Mouse (Mus musculus): Measurements from ENCODE around the gene Olfr520.

Gene Olfr520

DNA sequence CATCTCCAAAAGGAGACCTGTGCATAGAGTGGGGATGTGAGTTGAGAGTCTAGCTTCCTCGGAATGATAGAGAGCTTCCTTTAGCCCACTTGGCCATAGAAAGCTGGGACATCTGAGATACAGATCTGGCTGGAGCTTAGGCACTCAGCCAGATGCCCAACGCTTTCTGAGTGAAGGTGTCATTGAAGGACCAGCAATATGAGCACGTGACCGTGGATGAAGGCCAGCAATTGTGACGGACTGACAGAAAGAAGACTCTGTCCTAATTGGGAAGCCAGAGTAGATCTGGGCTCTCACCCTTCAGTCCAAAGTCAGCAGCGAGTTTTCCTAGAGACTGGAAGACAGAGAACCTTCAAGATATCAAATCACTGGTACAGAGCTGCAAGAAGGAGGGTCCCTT, 22.4 kb upstream of the Olfr520 start:
- no peak for TF ChIP-seq GATA4 (IDR thresholded peaks at IDR 0.05; ENCODE audit: insufficient replicate concordance, low read length)

DNA sequence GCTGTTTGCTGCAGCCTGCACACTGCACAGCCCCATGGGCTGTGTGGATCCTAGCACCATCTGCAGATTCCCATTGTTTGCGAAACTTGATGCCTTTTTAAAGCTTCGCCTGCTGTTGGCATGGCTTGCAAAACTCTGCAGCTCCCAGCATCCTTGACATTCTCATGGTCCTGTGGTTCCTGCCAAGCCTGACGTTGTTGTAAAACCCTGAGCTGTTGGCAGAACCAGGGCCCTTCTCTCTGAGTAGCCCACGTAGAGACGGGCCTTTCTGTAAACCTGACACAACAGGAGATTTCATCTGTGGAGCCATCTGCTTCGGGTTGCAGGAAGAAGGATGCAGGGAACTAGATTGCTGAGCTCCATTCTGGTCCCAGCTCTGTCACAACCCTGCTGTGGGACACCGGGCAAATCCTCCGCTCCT, 21.8 kb upstream of the Olfr520 start:
- no peak for TF ChIP-seq GATA4 (IDR thresholded peaks at IDR 0.05; ENCODE audit: insufficient replicate concordance, low read length)

DNA sequence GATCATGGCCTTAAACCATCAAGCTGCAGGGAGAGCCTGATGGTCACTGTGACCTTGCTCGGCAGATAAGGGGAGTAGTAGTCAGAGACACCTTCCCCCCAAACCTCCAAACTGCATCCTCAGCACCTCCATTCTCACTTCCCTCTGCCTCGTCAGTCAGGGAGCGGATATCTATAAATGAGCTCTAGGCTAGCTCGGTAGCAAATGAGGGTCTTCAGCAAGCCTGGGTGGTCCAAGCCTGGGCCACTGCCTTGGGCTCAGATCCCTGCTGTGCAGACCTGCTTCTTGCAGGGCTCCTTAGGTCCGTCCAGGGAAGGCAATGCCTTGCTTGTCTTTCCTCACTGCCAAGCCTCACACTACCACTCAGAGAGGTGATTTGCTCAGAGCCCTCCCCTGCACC, 21.3 kb upstream of the Olfr520 start:
- no peak for TF ChIP-seq GATA4 (IDR thresholded peaks at IDR 0.05; ENCODE audit: insufficient replicate concordance, low read length)

DNA sequence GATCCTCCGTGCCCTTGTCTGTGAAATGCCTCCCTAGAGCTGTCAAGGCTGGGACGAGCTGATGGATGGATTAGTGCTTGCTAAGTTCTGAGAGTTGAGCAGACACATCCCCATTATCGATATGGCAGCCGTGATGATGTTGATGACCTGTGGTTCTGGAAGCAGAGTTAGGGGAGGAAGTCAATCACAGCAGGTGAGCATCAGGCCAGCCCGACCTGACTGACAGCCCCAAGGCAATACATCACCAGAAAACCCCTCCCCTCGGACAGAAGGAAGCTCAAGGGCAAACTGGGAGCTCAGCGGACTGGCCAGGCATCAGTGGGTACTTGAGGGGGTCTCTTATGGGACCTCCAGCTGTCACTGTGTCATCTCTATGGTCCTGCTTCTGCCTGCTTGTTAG, 20.1 kb upstream of the Olfr520 start:
- no peak for TF ChIP-seq GATA4 (IDR thresholded peaks at IDR 0.05; ENCODE audit: insufficient replicate concordance, low read length)

GRCm38 (mm10) chr7:99710476-99710875, 19.6 kb upstream of the Olfr520 start:
- TF ChIP-seq GATA4 (IDR thresholded peaks at IDR 0.05; ENCODE audit: insufficient replicate concordance, low read length) = no peak

- no peak for TF ChIP-seq GATA4 (IDR thresholded peaks at IDR 0.05; ENCODE audit: insufficient replicate concordance, low read length)
Observed at GRCm38 (mm10) chr7:99711166-99711565, 18.9 kb upstream of the Olfr520 start, which contains the start of gene Slco2b1. Gene Slco2b1, minus strand, starts transcription at chr7:99711340.

GRCm38 (mm10) chr7:99712431-99712830, 17.6 kb upstream of the Olfr520 start:
- no peak for TF ChIP-seq GATA4 (IDR thresholded peaks at IDR 0.05; ENCODE audit: insufficient replicate concordance, low read length)

DNA sequence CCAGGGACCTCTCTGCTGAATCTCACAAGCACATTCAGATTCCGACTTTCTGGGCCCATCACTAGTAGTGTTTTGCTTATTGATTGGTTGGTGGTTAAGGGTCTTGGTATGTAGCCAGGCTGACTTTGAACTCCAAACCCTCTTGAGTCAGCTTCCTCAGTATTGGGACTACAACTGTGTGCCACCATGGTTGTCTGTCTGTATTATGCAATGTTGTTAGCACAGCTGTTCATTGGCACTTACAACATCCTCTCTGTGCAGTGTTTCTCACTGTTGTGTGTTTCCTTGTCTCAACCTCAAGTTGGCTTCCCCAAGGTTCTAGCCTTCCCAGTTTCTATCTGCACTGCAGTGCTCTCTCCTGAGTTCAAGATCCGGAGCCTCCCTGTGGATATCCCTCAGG, 13.5 kb upstream of the Olfr520 start:
- no peak for TF ChIP-seq GATA4 (IDR thresholded peaks at IDR 0.05; ENCODE audit: insufficient replicate concordance, low read length)

- no peak for TF ChIP-seq GATA4 (IDR thresholded peaks at IDR 0.05; ENCODE audit: insufficient replicate concordance, low read length)
Observed at GRCm38 (mm10) chr7:99734612-99735011, 4.5 kb downstream of the Olfr520 start.

- no peak for TF ChIP-seq GATA4 (IDR thresholded peaks at IDR 0.05; ENCODE audit: insufficient replicate concordance, low read length)
Observed at GRCm38 (mm10) chr7:99739276-99739675, 9.2 kb downstream of the Olfr520 start.

GRCm38 (mm10) chr7:99763207-99763606, 33.1 kb downstream of the Olfr520 start, which contains the start of gene Olfr521:
Gene Olfr521, plus strand, starts transcription at chr7:99763507.
- no peak for TF ChIP-seq GATA4 (IDR thresholded peaks at IDR 0.05; ENCODE audit: insufficient replicate concordance, low read length)

- no peak for TF ChIP-seq GATA4 (IDR thresholded peaks at IDR 0.05; ENCODE audit: insufficient replicate concordance, low read length)
Observed at GRCm38 (mm10) chr7:99781385-99781784, 51.3 kb downstream of the Olfr520 start.

GRCm38 (mm10) chr7:99781916-99782315, 51.8 kb downstream of the Olfr520 start:
- no peak for TF ChIP-seq GATA4 (IDR thresholded peaks at IDR 0.05; ENCODE audit: insufficient replicate concordance, low read length)

- no peak for TF ChIP-seq GATA4 (IDR thresholded peaks at IDR 0.05; ENCODE audit: insufficient replicate concordance, low read length)
Observed at GRCm38 (mm10) chr7:99783421-99783820, 53.3 kb downstream of the Olfr520 start.

- no peak for TF ChIP-seq GATA4 (IDR thresholded peaks at IDR 0.05; ENCODE audit: insufficient replicate concordance, low read length)
Observed at GRCm38 (mm10) chr7:99785553-99785952, 55.5 kb downstream of the Olfr520 start.
